Mouse (Mus musculus) liver, postnatal 0 days (tissue): ENCODE results near the gene Eri3.

Experiments used
- CTCF ChIP-seq: sonication (generic); IDR thresholded peaks from 2 replicates; pipeline ENCODE4 v1.5.1; 2016; ENCODE audit warnings: antibody characterized with exemption, low read depth
- EP300 ChIP-seq: IDR thresholded peaks from 2 replicates; pipeline ENCODE4 v1.6.1; 2016; ENCODE audit warnings: antibody characterized with exemption, low read depth, mild to moderate bottlenecking

GRCm38 (mm10) chr4:117527952-117528351 lies 22.2 kb upstream of the Eri3 start:
- TF ChIP-seq CTCF (peak; percentile 80), EP300 (no peak)
